Mouse (Mus musculus) left cerebral cortex, adult 2 months (tissue): Measurements from ENCODE around the gene Ntrk3. TPM values are rescaled to one million over a fixed set of nuclear protein-coding genes. Genes with fewer than 3 reads are reported as not detected.
A peak's percentile ranks its signal among the peaks of the same experiment; 100 is the strongest.

Experiments
- DNase-seq, 2 experiments: peaks; one replicate each; pipeline ENCODE4 v3.0.0; 2021 to 2022; ENCODE audit warnings: low spot score in 2 of 2, mixed read lengths in 1 of 2; ENCODE audit errors: extremely low spot score in 1 of 2
- H3K27ac ChIP-seq: fragments of 200-600 bp; 2 replicates; pipeline ENCODE4 v1.8.1; 2022
- H3K4me3 ChIP-seq: fragments of 200-600 bp; 2 replicates; pipeline ENCODE4 v1.8.1; 2022
- CTCF ChIP-seq: fragments of 200-600 bp; IDR thresholded peaks from 2 replicates; pipeline ENCODE4 v1.8.1; 2022; ENCODE audit warnings: antibody characterized with exemption, mild to moderate bottlenecking, moderate library complexity
- intact Hi-C: fragments of 180-260 bp; cut with DNase I; formaldehyde crosslinking; loops from one replicate; pipeline ENCODE4 v1.15.1; 2025
- total RNA-seq, 2 experiments: library from RNA; stranded (reverse); gene quantifications; 2 replicates each; pipeline ENCODE4 v1.2.3; 2021

Gene Ntrk3
- total RNA-seq, 2 experiments from 2014 or later: 173 to 179 TPM

DNA sequence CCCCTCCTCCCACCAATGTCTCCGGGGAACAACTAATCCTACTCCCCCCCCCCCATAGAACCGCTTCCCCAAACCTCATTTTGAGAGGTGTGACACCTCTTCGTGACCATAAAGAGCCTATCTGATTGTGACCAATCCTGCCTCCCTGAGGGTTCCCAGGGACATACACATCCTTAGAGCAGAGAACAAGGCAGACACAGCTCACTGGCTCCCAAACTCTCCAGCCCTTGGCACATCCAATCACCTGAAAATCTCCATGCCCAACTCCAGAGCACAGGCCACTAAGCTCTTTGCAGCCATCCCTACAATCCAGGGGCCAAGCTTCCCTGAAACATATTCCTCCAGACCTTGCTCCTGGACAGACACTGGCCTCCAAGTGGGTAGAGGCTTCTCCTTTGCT, 162.3 kb downstream of the Ntrk3 start:
- no peak for TF ChIP-seq CTCF
- intact Hi-C loops: loop anchor here (5.0 to 10.0 kb wide), 3 partner anchors 248 to 1443 kb away; partner anchors contain the start of gene Aen
- Histone ChIP-seq H3K27ac (peak overlapping the region; percentile 93), H3K4me3 (peak overlapping the region; percentile 86)
- DNase-seq: no peak

DNA sequence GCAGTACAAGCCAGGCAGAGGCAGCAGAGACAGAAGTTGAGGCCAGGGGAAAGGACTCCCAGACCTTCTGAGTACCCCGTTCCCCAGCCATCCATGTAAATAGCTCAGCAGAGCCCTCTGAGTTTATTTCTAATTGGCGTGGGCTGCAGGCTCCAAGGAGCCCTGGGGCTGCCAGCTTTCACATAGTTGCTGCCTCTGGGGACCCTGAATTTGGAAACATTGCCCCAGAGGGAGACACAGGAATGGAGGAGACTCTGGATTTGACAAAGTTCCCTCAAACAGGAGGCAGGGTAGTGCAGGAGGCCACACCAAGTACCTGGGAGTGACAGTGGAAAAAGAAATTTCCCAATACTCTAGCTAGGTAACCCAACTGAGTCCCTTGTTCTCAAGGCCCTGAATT, 166.6 kb downstream of the Ntrk3 start:
- no peak overlapping the region for H3K27ac ChIP-seq
- intact Hi-C loops: loop anchor here (10.0 kb wide), 1 partner anchor 324 kb away; the partner anchor contains the start of gene Aen
- no peak for DNase-seq
- no peak overlapping the region for H3K4me3 ChIP-seq
- no peak for TF ChIP-seq CTCF

DNA sequence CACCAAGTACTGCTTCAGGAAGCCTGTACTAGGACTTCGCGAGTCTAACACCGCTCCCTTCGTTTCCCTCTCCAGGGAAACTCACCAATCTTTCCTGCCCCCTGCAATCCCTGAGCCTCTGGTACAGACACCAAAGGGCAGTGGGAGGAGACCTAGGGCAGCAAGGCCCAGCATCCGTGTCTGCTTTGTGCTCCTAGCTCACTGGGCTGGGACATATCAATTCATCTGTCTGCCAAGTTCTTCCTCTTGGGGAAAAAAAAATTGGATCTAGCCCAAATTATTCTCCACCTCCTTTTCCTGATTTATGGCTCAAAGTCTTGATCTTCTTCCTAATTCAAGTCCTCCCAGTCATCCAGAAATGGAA, 168.6 kb downstream of the Ntrk3 start:
- DNase-seq: no peak
- intact Hi-C loops: loop anchor here (1.0 kb wide), 1 partner anchor 197 kb away; no protein-coding TSS in a partner anchor
- H3K27ac ChIP-seq: no peak overlapping the region
- no peak; the same call in 1 of the 2 replicates for TF ChIP-seq CTCF
- H3K4me3 ChIP-seq: peak overlapping the region; percentile 12

DNA sequence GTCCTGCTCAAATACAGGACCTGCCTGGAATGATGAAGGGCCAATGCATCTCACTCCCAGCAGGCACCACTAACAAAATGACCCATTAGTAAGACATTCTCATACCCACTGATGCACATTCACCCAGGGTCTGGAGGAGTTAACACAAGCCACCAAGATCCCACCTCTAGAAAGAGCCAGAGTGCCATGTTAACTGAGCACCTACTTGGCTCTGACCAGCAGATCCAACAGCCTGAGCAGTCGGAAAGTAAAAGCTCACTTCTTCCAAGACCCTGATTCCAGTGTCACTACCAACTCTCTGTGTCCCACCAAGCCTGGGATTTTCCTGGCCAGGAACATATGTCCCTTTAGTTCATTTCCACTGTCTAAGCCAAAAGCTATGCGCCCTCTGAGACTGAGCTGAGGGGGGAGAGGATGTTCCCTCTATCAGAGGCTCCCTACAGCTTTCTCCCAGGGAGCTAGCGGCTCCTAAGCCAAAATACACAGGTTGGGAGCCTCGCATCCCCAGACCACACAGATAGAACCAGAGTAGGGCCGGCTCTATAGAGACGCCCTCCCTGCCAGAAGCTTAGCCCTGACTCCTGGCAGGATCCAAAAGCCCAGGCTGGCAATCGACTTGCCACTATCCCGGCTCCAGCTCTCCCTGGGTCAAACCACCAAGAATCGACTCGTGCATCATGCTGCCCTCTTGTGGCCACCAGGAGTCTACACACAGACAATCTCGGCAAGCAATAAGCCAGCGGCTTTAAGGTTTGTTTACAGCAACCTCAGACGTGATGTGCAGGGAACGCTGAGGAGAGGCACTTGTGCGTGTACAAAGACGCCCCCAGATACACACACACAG, 169.2 kb downstream of the Ntrk3 start:
- peak; percentile 66 to 73 for DNase-seq
- TF ChIP-seq CTCF: peak; percentile 90
- intact Hi-C loops: loop anchor here (1.0 kb wide), 1 partner anchor 198 kb away; no protein-coding TSS in a partner anchor
- Histone ChIP-seq H3K27ac (no peak overlapping the region), H3K4me3 (peak overlapping the region; percentile 12)

DNA sequence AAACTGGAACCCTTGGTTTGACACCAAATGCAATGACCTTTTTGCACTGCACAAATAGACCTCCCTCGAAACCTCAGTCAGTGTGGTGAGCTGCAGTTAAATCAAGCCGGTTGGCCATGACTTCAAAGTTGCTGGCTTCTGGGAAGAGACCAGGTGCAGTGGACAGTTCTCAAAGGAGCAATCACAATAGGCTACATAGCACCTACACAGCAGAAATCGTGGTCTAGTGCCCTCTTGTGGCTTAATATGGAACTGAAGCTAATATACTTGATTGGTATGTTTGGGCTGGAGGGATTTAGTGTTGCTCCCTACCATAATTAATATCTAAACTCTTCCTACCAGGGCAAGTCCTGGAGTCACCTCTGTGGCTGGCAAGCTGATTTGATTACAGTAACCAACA, 171.2 kb downstream of the Ntrk3 start:
- peak; percentile 81 for TF ChIP-seq CTCF
- intact Hi-C loops: no loop called here
- no peak overlapping the region for H3K4me3 ChIP-seq
- DNase-seq: no peak
- H3K27ac ChIP-seq: no peak overlapping the region

DNA sequence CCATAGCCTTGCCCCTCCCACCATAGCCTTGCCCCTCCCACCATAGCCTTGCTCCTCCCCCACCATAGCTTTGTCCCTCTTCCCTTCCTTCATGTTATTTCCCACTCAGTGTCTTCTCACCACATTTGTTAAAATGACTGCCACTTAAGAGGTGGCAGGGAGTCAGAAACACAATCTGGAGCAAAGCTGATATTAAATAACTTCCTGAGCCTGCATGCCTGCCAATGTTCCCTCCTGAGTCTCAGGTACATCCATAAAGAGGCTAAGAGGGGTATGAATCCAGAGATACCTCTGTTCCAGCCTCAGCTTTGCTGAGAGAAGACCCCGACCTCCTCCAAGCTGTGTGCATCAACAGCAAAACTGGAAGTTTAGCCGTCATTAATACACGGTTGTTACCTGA, 172.4 kb downstream of the Ntrk3 start:
- H3K27ac ChIP-seq: no peak overlapping the region
- TF ChIP-seq CTCF: no peak
- H3K4me3 ChIP-seq: no peak overlapping the region
- DNase-seq: no peak
- intact Hi-C loops: no loop called here

DNA sequence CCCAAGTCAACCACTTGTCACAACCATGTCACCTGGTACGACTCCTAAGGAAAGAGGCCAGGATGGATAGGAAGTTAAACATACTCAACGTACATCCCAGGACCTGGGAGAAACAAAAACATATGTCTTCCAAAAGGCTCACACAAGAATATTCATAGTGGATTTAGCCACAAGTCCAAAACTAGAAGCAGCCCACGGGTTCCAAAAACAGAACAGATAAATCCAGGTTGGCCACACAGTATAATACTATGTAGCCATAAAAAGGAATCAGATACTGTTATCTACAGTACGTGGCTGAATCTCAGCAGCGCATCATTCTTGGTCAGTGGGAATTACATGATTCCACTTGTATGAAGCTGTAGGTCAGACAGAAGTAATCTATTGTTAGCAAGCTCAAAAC, 179.3 kb downstream of the Ntrk3 start:
- no peak for DNase-seq
- Histone ChIP-seq H3K27ac (no peak overlapping the region), H3K4me3 (no peak overlapping the region)
- no peak for TF ChIP-seq CTCF
- intact Hi-C loops: no loop called here

DNA sequence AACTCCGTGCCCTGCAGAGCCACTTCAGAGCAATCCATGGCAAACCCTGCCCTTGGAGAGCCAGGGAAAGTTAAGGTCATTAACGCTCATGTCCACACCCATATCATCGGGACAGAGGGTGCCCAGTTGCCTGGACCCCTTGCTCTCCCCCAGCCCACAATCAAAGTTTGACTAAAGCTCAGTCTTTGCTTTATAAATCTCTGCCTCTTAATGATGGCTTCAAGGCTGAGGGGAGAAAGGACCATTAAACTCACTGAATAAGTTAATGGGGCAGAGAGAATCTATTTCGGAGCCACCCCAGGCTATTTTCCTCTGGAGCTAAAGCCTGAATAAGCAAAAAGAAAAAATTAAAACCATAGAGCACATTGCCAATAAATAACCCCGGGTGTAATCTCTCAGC, 182.3 kb downstream of the Ntrk3 start:
- TF ChIP-seq CTCF: no peak
- Histone ChIP-seq H3K27ac (no peak overlapping the region), H3K4me3 (no peak overlapping the region)
- no peak for DNase-seq
- intact Hi-C loops: no loop called here

DNA sequence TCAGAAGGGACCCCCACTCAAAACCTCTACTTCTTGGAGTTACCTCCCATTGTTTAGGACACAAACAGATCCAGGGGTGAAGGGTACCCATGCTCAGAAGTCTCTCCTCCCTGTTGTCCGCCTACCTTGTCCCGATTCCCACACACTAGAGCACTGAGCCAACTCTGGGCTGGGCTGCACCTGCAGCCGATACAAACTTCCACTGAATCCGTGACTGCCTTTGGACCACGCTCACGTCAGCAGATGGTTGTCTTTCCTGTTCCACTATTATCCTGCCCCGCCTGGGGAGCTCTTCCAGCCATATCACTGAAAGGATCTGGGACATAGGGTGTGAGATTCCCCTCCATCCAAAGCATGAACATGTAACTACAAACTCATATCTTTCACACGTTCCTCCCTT, 188.4 kb downstream of the Ntrk3 start:
- no peak for DNase-seq
- no peak for TF ChIP-seq CTCF
- intact Hi-C loops: no loop called here
- no peak overlapping the region for H3K27ac ChIP-seq
- H3K4me3 ChIP-seq: no peak overlapping the region

DNA sequence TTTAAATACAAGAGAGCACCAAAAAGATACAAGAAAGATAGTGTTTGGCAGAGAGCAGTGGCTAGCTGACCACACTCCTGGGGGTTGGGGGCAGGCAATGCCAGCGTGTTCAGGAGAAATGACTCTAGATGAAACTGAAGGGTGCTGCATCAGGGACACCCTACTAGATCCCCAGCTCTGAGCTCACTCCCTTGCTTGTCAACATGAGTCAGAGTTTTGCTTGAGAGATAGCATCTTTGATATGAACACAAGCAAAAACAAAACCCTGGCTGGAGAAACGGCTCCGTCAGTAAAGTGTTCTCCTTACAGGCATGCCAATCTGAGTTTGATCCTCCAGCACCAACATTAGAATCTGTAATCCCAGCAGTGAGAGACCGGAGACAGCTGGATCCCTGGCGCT, 189.1 kb downstream of the Ntrk3 start:
- H3K4me3 ChIP-seq: no peak overlapping the region
- no peak for DNase-seq
- no peak for TF ChIP-seq CTCF
- H3K27ac ChIP-seq: no peak overlapping the region
- intact Hi-C loops: no loop called here

DNA sequence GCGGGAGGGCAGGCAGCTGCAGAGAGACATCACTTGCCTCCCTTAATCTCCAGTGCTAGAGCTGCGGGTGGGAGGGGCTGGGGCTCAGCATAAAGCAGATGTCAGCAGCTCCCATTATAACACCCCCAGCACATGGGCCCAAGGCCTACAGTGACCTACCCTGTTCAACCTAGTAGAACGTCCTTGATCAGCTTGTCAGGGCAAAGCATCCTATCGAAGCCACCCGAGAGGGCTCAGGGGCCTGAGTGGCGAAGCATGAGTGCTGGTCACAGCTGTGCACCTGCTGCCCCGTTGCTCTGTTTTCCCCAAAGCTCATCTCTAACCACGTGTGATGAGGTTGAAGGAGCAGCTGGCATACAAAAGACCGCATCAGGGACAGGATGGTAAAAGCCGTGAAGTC, 191.3 kb downstream of the Ntrk3 start:
- intact Hi-C loops: no loop called here
- no peak for TF ChIP-seq CTCF
- H3K27ac ChIP-seq: no peak overlapping the region
- H3K4me3 ChIP-seq: no peak overlapping the region
- DNase-seq: no peak

DNA sequence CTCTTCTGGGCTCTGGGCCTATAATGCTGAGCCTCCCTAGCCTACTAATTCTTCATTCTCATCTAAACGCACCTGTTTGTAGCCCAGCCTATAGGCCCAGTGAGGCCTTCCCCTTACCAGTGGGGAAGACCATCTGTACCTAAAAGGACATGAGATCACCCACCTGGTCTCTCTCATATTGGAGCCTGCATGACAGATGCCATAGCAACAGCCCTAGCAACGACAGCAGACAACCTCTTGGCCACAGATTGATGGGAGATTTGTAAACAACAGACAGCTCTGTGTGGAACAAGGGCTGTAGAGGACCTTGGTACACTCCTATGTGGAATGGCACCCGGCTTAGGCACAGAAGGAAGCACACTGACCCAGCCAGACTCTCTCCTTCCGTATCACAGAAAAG, 195.3 kb downstream of the Ntrk3 start:
- H3K27ac ChIP-seq: no peak overlapping the region
- no peak overlapping the region for H3K4me3 ChIP-seq
- DNase-seq: no peak
- no peak for TF ChIP-seq CTCF
- intact Hi-C loops: no loop called here

DNA sequence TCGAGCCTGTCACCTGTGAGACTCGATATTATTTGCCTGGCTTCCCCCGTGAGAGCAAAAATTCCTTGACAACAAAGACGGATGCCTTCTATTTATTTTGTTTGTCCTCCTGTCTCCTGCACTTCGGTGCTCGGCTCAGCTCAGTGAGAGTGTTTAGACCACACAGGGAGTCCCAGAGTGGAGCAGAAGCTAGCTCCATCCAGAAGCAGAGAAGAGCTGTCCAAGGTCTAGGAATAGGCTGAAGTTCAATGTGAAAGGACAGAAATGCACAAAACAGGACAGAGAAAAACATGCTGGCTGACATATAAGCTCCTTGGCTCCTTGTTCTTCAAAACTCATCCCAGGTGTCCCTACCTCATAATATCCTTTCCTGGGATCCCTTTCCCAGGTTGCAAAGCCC, 207.5 kb downstream of the Ntrk3 start:
- no peak for DNase-seq
- TF ChIP-seq CTCF: no peak
- Histone ChIP-seq H3K27ac (no peak overlapping the region), H3K4me3 (no peak overlapping the region)
- intact Hi-C loops: no loop called here
